Mouse (Mus musculus): ENCODE measurements around the gene Scn3a.

GRCm38 (mm10) chr2:65416535-65416934, 150.9 kb downstream of the Scn3a start:
- TF ChIP-seq POLR2A (IDR thresholded peaks at IDR 0.05; ENCODE audit: insufficient read length, low read depth) (no peak), MAX (IDR thresholded peaks at IDR 0.05; ENCODE audit: low read depth) (no peak), USF1 (IDR thresholded peaks at IDR 0.05; ENCODE audit: low read depth) (no peak), POLR2AphosphoS2 (IDR thresholded peaks at IDR 0.05; ENCODE audit: insufficient read length, low read depth) (no peak), CEBPB (IDR thresholded peaks at IDR 0.05; ENCODE audit: insufficient read depth, poor library complexity, severe bottlenecking) (no peak), MYOG (IDR thresholded peaks at IDR 0.05; ENCODE audit: control insufficient read depth in 1 of 3, insufficient read depth in 1 of 3, insufficient read length in 2 of 3, low read depth in 2 of 3) (no peak)

Measured in myocyte (in vitro differentiated cells).